Mouse (Mus musculus): ENCODE data around the gene Eps15l1. TPM values are rescaled to one million over a fixed set of nuclear protein-coding genes. Genes with fewer than 3 reads are reported as not detected.

The Eps15l1 gene
- total RNA-seq, 4 experiments from 2014 or later, result 69.5 to 77.8 (median 72.1) TPM

GRCm38 (mm10) chr8:72351405-72352005 lies 69.8 kb downstream of the Eps15l1 start:
- no peak for DNase-seq (ENCODE audit: low spot score in 2 of 2)

GRCm38 (mm10) chr8:72350727-72351126 lies 70.5 kb downstream of the Eps15l1 start:
- DNase-seq (ENCODE audit: low spot score in 2 of 2), result no peak

GRCm38 (mm10) chr8:72349838-72350237 lies 71.4 kb downstream of the Eps15l1 start:
- no peak for DNase-seq (ENCODE audit: low spot score in 2 of 2)

GRCm38 (mm10) chr8:72348956-72349355 lies 72.3 kb downstream of the Eps15l1 start:
- no peak for DNase-seq (ENCODE audit: low spot score in 2 of 2)

GRCm38 (mm10) chr8:72348114-72348513 lies 73.1 kb downstream of the Eps15l1 start:
- no peak for DNase-seq (ENCODE audit: low spot score in 2 of 2)

- DNase-seq (ENCODE audit: low spot score in 2 of 2), result no peak
Observed at GRCm38 (mm10) chr8:72347553-72347952, 73.7 kb downstream of the Eps15l1 start.

- DNase-seq (ENCODE audit: low spot score in 2 of 2), result no peak
Observed at GRCm38 (mm10) chr8:72343725-72344124, 77.5 kb downstream of the Eps15l1 start.

- no peak for DNase-seq (ENCODE audit: low spot score in 2 of 2)
Observed at GRCm38 (mm10) chr8:72342556-72343300, 78.5 kb downstream of the Eps15l1 start.

- no peak for DNase-seq (ENCODE audit: low spot score in 2 of 2)
Observed at GRCm38 (mm10) chr8:72337034-72337433, 84.2 kb downstream of the Eps15l1 start.

- no peak for DNase-seq (ENCODE audit: low spot score in 2 of 2)
Observed at GRCm38 (mm10) chr8:72336273-72336672, 85.0 kb downstream of the Eps15l1 start.

GRCm38 (mm10) chr8:72334144-72334641 lies 87.1 kb downstream of the Eps15l1 start:
- DNase-seq (ENCODE audit: low spot score in 2 of 2), result no peak

GRCm38 (mm10) chr8:72333429-72334143 lies 87.7 kb downstream of the Eps15l1 start:
- no peak for DNase-seq (ENCODE audit: low spot score in 2 of 2)

GRCm38 (mm10) chr8:72331631-72332030 lies 89.6 kb downstream of the Eps15l1 start:
- no peak for DNase-seq (ENCODE audit: low spot score in 2 of 2)

GRCm38 (mm10) chr8:72330806-72331516 lies 90.3 kb downstream of the Eps15l1 start:
- DNase-seq (ENCODE audit: low spot score in 2 of 2), result no peak

GRCm38 (mm10) chr8:72329116-72329515 lies 92.1 kb downstream of the Eps15l1 start:
- no peak for DNase-seq (ENCODE audit: low spot score in 2 of 2)

- DNase-seq (ENCODE audit: low spot score in 2 of 2), result no peak
Observed at GRCm38 (mm10) chr8:72324708-72325107, 96.6 kb downstream of the Eps15l1 start.

- no peak for DNase-seq (ENCODE audit: low spot score in 2 of 2)
Observed at GRCm38 (mm10) chr8:72324036-72324706, 97.1 kb downstream of the Eps15l1 start.

- no peak for DNase-seq (ENCODE audit: low spot score in 2 of 2)
Observed at GRCm38 (mm10) chr8:72323131-72323725, 98.0 kb downstream of the Eps15l1 start.

GRCm38 (mm10) chr8:72322471-72322889 lies 98.8 kb downstream of the Eps15l1 start:
- DNase-seq (ENCODE audit: low spot score in 2 of 2), result no peak

GRCm38 (mm10) chr8:72321635-72322441 lies 99.4 kb downstream of the Eps15l1 start:
- DNase-seq (ENCODE audit: low spot score in 2 of 2), result no peak
